Mouse (Mus musculus) G1E-ER4 (cell line): ENCODE measurements around the gene Nkiras2. TPM values are rescaled to one million over a fixed set of nuclear protein-coding genes. Genes with fewer than 3 reads are reported as not detected.

Experiments
- GATA1 ChIP-seq: IDR thresholded peaks from one replicate; pipeline ENCODE4 v1.8.0; 2012; ENCODE audit warnings: low read length, inconsistent platforms
- polyA plus RNA-seq: library from polyadenylated mRNA; stranded (reverse); fragments of >175 nt; gene quantifications from 2 replicates; pipeline ENCODE4 v1.2.3, GENCODE M21; 2012

The Nkiras2 gene
- polyA plus RNA-seq, 1 experiment = 52.6 TPM

DNA sequence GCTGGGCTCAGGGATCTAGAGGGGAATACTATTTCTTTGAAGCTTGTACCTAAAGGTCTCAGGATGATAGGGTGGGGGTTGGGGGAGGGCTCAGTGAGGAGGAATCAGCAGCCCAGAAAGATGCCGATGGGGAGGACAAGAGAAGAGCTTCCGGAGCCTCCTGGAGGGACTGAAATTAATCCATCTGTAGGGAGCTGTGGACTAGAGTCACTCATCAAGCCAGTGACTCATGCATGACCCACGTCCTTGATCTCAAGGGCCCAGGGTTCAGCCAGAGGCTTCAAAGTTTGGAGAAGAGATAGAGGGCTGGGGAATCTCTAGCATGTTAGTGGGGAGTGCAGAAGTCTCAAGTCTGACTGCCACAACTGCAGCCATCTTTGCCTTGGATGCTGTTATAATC, 32.7 kb downstream of the Nkiras2 start:
- TF ChIP-seq GATA1 = no peak

DNA sequence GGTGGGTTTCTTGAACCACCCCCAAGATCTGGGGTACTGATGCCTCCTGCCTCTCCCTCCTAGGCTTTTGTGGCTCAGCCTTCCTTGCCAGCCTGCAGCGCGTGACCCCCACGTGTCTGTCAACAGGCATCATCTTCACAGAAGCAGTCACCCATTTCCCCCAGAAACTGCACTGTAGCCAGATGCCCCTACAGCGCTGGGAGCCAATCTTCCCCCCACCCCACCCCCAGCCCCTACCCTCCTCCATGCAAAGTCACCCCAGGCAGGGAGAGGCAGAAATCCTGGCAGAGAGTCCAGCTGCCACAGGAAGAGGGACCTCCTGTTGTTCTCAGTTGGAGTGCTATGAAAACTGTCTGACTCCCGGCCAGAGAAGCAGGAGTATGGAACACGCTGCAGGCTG, 37.4 kb downstream of the Nkiras2 start:
- no peak for TF ChIP-seq GATA1

DNA sequence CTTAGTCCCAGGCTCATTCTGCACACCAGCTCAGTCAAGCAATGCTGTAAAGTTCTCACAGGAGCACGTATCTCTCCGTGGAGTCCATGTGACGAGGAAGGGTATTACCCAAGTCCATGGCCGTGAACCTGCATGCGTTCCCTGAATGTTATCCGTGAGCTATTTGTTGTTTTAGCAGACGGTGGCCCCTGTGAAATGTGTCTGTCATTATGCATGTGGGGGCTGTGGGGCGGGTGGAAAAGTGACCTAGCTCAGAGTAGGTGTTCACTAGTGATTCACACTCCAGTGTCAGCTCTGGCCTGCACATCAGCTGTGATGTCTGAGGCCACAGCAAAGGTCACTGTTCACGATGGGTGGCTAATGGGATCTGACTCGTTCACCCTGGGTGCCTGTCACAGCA, 40.8 kb downstream of the Nkiras2 start:
- TF ChIP-seq GATA1 = no peak

DNA sequence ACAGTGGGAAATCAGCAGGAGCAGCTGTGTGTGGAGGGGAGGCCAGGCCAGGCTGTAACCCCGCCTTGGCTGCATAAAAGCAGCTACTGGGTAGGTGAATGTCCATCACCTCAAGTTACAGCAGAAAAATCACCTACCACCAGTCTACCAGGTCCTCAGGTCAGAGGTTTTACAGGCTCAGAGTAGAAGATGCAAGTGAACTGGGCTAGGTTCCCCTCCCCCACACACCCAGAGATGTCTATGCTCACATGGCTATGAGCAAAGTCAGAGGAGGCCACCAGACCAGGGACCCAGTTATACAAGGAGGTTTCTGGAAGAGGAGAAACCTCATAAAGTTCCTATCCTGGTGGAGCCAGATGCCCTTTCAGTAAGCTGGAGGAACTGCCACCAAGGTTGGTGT, 52.0 kb downstream of the Nkiras2 start:
- no peak for TF ChIP-seq GATA1

DNA sequence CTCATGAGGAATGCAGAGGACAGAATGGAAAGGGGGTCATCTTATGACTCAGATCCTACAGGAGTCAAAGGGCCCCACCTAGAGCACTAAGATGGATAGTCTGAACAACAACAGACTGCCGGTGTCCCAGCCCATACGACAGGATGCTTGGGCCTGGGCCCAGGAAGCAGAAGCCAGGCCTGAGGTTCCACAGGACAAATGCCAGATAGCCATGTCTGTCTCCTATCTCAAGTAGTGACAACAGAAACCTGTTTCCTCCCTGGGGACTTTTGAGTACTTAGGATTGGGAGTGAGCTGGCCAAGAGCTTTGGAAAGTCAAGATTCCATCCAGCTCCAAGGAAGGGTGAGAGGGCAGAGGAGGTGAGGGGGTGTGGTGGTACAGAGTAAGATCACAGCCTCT, 52.9 kb downstream of the Nkiras2 start:
- TF ChIP-seq GATA1 = no peak

DNA sequence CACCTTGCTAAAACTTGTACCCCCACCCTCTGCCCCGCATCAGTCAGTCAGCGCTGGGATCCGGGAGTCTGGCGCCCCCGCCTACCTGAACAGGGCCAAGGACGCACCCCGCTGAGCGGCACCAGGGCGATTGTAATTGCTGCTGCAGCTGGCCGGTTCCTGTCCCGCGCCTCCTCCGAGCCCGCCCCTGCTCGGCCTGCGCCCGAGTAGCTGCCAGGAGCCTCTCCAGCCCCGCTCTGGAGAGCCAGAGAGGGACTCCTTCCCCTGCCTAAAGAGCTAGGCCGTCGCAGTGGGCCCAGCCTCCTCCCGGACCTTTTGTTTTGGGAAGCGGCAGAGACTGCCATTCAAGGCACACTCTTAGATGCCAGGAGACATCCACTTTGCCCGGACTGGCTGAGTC, 54.1 kb downstream of the Nkiras2 start:
- no peak for TF ChIP-seq GATA1

Other genes starting within 250 kb of the Nkiras2 start
- gene Jup, start 221.5 kb upstream of the Nkiras2 start, polyA plus RNA-seq = not detected in 2 replicates
- gene P3h4, start 204.4 kb upstream of the Nkiras2 start, polyA plus RNA-seq = not detected in 2 replicates
- not detected in 2 replicates for gene Fkbp10, start 203.5 kb upstream of the Nkiras2 start, polyA plus RNA-seq
- 51.0 and 63.7 TPM in 2 replicates for gene Nt5c3b, start 177.4 kb upstream of the Nkiras2 start, polyA plus RNA-seq
- gene Klhl10, start 177.3 kb upstream of the Nkiras2 start, polyA plus RNA-seq = 0.09 TPM in 2 replicates
- 3.4 and 3.8 TPM in 2 replicates for gene Klhl11, start 146.5 kb upstream of the Nkiras2 start, polyA plus RNA-seq
- 24.4 and 80.2 TPM in 2 replicates for gene Acly, start 91.2 kb upstream of the Nkiras2 start, polyA plus RNA-seq
- gene Ttc25, start 73.6 kb upstream of the Nkiras2 start, polyA plus RNA-seq = 0.03 TPM in 1 of 2 replicates, not detected in the other
- 2.9 and 3.7 TPM in 2 replicates for gene Cnp, start 44.3 kb upstream of the Nkiras2 start, polyA plus RNA-seq
- gene Dnajc7, start 924 bp downstream of the Nkiras2 start, polyA plus RNA-seq = 96.0 and 111 TPM in 2 replicates
- gene Zfp385c, start 73.2 kb downstream of the Nkiras2 start, polyA plus RNA-seq = not detected in 2 replicates
- gene Dhx58, start 85.0 kb downstream of the Nkiras2 start, polyA plus RNA-seq = 1.2 and 2.4 TPM in 2 replicates
- gene Kat2a, start 93.2 kb downstream of the Nkiras2 start, polyA plus RNA-seq = 87.0 and 106 TPM in 2 replicates
- 0.26 and 0.37 TPM in 2 replicates for gene Hspb9, start 94.6 kb downstream of the Nkiras2 start, polyA plus RNA-seq
- gene Rab5c, start 119.0 kb downstream of the Nkiras2 start, polyA plus RNA-seq = 345 and 399 TPM in 2 replicates
- 0.02 TPM in 1 of 2 replicates, not detected in the other for gene Kcnh4, start 140.7 kb downstream of the Nkiras2 start, polyA plus RNA-seq
- not detected in 2 replicates for gene Hcrt, start 143.7 kb downstream of the Nkiras2 start, polyA plus RNA-seq
- 4.4 and 5.2 TPM in 2 replicates for gene Ghdc, start 151.7 kb downstream of the Nkiras2 start, polyA plus RNA-seq
- gene Stat5b, start 231.5 kb downstream of the Nkiras2 start, polyA plus RNA-seq = 31.6 and 31.7 TPM in 2 replicates
- gene Stat5a, start 240.1 kb downstream of the Nkiras2 start, polyA plus RNA-seq = 23.3 and 27.0 TPM in 2 replicates